Mouse (Mus musculus) stomach, embryonic 14.5 days (tissue): ENCODE measurements at regions not wholly inside any gene's neighbourhood (a gene's known extent, or its start where the extent isn't known, plus 50 kb on each side); places are given as distances from the start of the nearest gene placed in this dataset.

Source experiments
- ATAC-seq: fragments of 200-750 bp; cut with Nextera tagmentation; 2 replicates; pipeline ENCODE4 v1.8.0; 2017; ENCODE audit warnings: low read depth, moderate TSS enrichment; ENCODE audit not compliant: insufficient number of reproducible peaks, insufficient read depth, low FRiP score
- H3K27ac ChIP-seq: fragments of 300-500 bp; sonication (generic); 2 replicates; pipeline ENCODE4 v1.5.1; 2014; ENCODE audit warnings: mild to moderate bottlenecking, low read length, moderate library complexity, mixed read lengths
- H3K27me3 ChIP-seq: fragments of 300-500 bp; sonication (generic); 2 replicates; pipeline ENCODE4 v1.6.1; 2014; ENCODE audit warnings: low read length, control low read depth, mixed read lengths; ENCODE audit not compliant: control insufficient read depth, insufficient read depth
- H3K36me3 ChIP-seq: fragments of 300-500 bp; sonication (generic); 2 replicates; pipeline ENCODE4 v1.6.1; 2014; ENCODE audit warnings: mild to moderate bottlenecking, control low read depth, low read length, moderate library complexity, mixed read lengths; ENCODE audit not compliant: control insufficient read depth, insufficient read depth
- H3K4me1 ChIP-seq: fragments of 300-500 bp; sonication (generic); 2 replicates; pipeline ENCODE4 v1.6.1; 2014; ENCODE audit warnings: low read length, control low read depth, mixed read lengths; ENCODE audit not compliant: control insufficient read depth, insufficient read depth
- H3K4me2 ChIP-seq: fragments of 300-500 bp; sonication (generic); replicated peaks from 2 replicates; pipeline ENCODE4 v1.6.1; 2014; ENCODE audit warnings: low read depth, low read length, control low read depth
- H3K4me3 ChIP-seq: fragments of 300-500 bp; sonication (generic); 2 replicates; pipeline ENCODE4 v1.5.1; 2014; ENCODE audit warnings: low read depth, low read length, control low read depth
- H3K9ac ChIP-seq: fragments of 300-500 bp; sonication (generic); replicated peaks from 2 replicates; pipeline ENCODE4 v1.6.1; 2014; ENCODE audit warnings: low read depth, mild to moderate bottlenecking, control low read depth, low read length, moderate library complexity, mixed read lengths
- H3K9me3 ChIP-seq: fragments of 300-500 bp; sonication (generic); 2 replicates; pipeline ENCODE4 v1.6.1; 2016; ENCODE audit warnings: low read depth, low read length, control low read depth; ENCODE audit not compliant: control insufficient read depth
- WGBS: fragments of 180-500 bp; shearing (Covaris S2); extraction: QIAGEN DNeasy Blood & Tissue Kit; methylation state at CpG from one replicate; pipeline ENCODE4 v1.1.7; 2014; 5-methylcytosine and 5-hydroxymethylcytosine counted together

DNA sequence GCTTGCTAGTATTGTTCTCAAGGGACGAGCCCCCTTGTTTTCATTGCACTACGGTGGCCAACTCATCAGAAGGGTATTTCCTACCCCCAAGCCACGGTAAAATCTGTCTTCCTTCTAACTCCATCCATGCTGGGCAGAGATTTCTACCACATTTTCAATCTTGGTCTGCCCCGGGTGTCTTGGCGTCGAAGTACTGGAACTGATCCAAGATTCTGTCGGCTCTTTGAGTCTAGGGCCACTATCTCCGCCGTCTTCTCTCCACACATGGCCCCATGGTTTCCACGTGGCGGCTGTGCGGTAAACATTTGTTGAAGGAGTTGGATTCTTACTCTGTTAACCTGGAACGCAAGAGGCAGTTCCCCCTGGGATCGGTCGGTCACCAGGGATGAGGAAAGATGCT, 177.0 kb upstream of the Ubl3 start:
- Histone ChIP-seq H3K9ac (no peak overlapping the region), H3K36me3 (no peaks in the 10 kb centered on the region), H3K9me3 (no peaks in the 10 kb centered on the region), H3K4me3 (no peak overlapping the region), H3K4me2 (no peak overlapping the region), H3K27ac (no peak overlapping the region), H3K27me3 (no peaks in the 10 kb centered on the region), H3K4me1 (no peaks in the 10 kb centered on the region)
- WGBS, result 68% methylated on average over 15 of the region's 15 CpGs
- ATAC-seq, result no peak

- no peak for ATAC-seq
- Histone ChIP-seq H3K27ac (no peak overlapping the region), H3K4me1 (no peaks in the 10 kb centered on the region), H3K9ac (no peak overlapping the region), H3K4me2 (no peak overlapping the region), H3K4me3 (no peak overlapping the region), H3K36me3 (no peaks in the 10 kb centered on the region), H3K9me3 (no peaks in the 10 kb centered on the region), H3K27me3 (no peaks in the 10 kb centered on the region)
- 66% methylated on average over 1 of the region's 1 CpGs for WGBS
Measured at GRCm38 (mm10) chr5:148728492-148728891, 175.9 kb upstream of the Ubl3 start.

- Histone ChIP-seq H3K4me1 (no peaks in the 10 kb centered on the region), H3K27me3 (no peaks in the 10 kb centered on the region), H3K9me3 (no peaks in the 10 kb centered on the region), H3K9ac (no peak overlapping the region), H3K4me2 (no peak overlapping the region), H3K27ac (no peak overlapping the region), H3K4me3 (no peak overlapping the region), H3K36me3 (no peaks in the 10 kb centered on the region)
- no peak for ATAC-seq
- WGBS, result 75% methylated on average over 7 of the region's 7 CpGs
Measured at GRCm38 (mm10) chr5:148726442-148726841, 173.9 kb upstream of the Ubl3 start.

- no peak for ATAC-seq
- WGBS, result 75% methylated on average over 6 of the region's 6 CpGs
- no peaks in the 10 kb centered on the region for H3K36me3 ChIP-seq
- no peaks in the 10 kb centered on the region for H3K27me3 ChIP-seq
- no peaks in the 10 kb centered on the region for H3K4me1 ChIP-seq
- H3K9me3 ChIP-seq, result no peaks in the 10 kb centered on the region
- H3K4me3 ChIP-seq, result no peak overlapping the region
- no peak overlapping the region for H3K9ac ChIP-seq
- H3K4me2 ChIP-seq, result no peak overlapping the region
- H3K27ac ChIP-seq, result no peak overlapping the region
Measured at GRCm38 (mm10) chr5:148724470-148724869, 171.9 kb upstream of the Ubl3 start.

DNA sequence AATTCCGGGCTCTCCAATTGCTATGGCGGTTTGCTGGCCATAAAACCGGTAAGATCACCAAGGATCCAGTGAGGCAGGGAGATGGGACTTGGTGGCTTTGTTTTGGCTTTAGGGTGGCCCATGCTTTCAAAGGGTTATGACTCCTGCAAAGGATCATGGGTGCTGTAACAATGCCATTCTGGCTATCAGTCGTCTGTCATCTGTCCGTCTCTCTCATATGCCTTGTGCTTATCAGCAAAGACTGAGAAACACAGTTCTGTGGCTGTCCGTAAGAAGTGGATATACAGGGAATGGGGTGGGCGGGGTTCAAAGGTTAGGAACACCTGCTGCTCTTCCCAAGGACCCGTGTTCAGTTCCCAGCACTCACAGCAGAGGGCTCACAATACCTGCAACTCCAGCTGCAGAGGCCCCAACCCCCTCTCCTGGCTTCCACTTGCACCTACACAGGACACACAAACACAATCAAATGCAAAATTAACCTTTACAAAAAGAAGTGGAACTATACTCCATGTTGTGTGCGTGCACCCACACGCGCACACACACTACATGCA, 171.2 kb upstream of the Ubl3 start:
- Histone ChIP-seq H3K4me3 (no peak overlapping the region), H3K4me2 (no peak overlapping the region), H3K4me1 (no peaks in the 10 kb centered on the region), H3K36me3 (no peaks in the 10 kb centered on the region), H3K27me3 (no peaks in the 10 kb centered on the region), H3K9me3 (no peaks in the 10 kb centered on the region), H3K9ac (no peak overlapping the region), H3K27ac (no peak overlapping the region)
- no peak for ATAC-seq
- WGBS, result 93% methylated on average over 11 of the region's 11 CpGs

GRCm38 (mm10) chr5:148720604-148721003, 168.0 kb upstream of the Ubl3 start:
- no peak overlapping the region for H3K4me3 ChIP-seq
- no peak overlapping the region for H3K4me2 ChIP-seq
- H3K9me3 ChIP-seq, result no peaks in the 10 kb centered on the region
- no peak for ATAC-seq
- no peaks in the 10 kb centered on the region for H3K4me1 ChIP-seq
- H3K27ac ChIP-seq, result no peak overlapping the region
- H3K27me3 ChIP-seq, result no peaks in the 10 kb centered on the region
- no peaks in the 10 kb centered on the region for H3K36me3 ChIP-seq
- 88% methylated on average over 5 of the region's 5 CpGs for WGBS
- H3K9ac ChIP-seq, result no peak overlapping the region

- no peak overlapping the region for H3K9ac ChIP-seq
- no peak overlapping the region for H3K4me2 ChIP-seq
- no peak overlapping the region for H3K4me3 ChIP-seq
- H3K4me1 ChIP-seq, result no peaks in the 10 kb centered on the region
- no peaks in the 10 kb centered on the region for H3K36me3 ChIP-seq
- ATAC-seq, result no peak
- no peak overlapping the region for H3K27ac ChIP-seq
- no peaks in the 10 kb centered on the region for H3K27me3 ChIP-seq
- no peaks in the 10 kb centered on the region for H3K9me3 ChIP-seq
- 91% methylated on average over 6 of the region's 6 CpGs for WGBS
Measured at GRCm38 (mm10) chr5:148716633-148717032, 164.0 kb upstream of the Ubl3 start.

DNA sequence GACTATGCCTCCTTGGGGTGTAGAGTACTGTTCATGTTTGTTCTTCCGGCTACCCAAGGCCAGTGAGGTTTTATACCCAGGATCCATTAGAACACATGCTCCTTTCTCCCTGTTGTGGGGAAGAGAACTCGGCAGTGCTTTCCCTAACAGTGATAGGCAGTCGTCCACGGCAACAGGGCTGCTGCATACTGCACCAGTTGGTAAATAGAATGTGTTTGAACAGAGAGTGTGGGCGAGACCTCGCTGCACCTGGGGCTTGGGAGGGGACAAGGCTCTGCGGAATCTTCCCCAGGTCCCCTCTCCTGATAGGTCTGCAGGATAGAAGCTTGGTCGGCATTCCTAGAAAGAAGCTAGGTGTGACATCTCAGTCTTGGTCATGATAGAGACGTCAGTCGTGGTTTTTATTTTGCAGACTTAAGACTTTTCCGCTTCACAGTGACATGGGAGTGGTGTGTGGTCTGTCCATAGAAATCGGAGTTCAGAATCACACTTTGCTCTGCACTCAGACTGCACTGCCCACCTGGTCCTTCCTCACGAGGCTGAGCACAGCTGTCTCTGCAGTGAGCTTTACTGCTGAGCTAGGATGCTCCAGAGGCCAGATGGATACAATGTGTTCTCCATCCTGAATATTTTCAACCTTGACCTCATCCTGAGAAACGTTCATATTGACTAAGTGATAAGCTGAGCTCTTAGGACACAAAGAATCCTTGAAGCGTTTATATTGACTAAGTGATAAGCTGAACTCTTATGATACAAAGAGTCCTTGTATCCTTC, 162.8 kb upstream of the Ubl3 start:
- no peak overlapping the region for H3K4me2 ChIP-seq
- 58% methylated on average over 15 of the region's 15 CpGs for WGBS
- H3K36me3 ChIP-seq, result no peaks in the 10 kb centered on the region
- H3K4me3 ChIP-seq, result no peak overlapping the region
- H3K9ac ChIP-seq, result no peak overlapping the region
- ATAC-seq, result peak; percentile 66
- no peaks in the 10 kb centered on the region for H3K4me1 ChIP-seq
- no peak overlapping the region for H3K27ac ChIP-seq
- H3K9me3 ChIP-seq, result no peaks in the 10 kb centered on the region
- H3K27me3 ChIP-seq, result no peaks in the 10 kb centered on the region

DNA sequence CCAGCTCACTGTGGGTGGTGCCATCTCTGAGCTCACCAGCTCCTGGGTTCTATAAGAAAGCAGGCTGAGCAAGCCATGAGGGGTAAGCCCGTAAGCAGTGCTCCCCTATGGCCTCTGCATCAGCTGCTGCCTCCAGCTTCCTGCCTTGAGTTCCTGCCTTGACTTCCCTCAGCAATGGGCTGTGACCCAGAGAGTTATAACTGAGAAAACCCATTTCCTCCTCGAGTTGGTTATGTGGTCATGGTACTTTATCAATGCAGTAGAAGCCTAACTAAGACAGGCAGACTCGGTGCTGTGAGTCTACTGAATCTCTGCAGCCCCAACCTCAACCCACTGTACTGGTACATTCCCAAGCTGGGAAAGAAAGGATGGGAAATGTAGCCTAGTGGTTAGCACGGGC, 162.2 kb upstream of the Ubl3 start:
- no peaks in the 10 kb centered on the region for H3K4me1 ChIP-seq
- H3K9ac ChIP-seq, result no peak overlapping the region
- H3K36me3 ChIP-seq, result no peaks in the 10 kb centered on the region
- 68% methylated on average over 4 of the region's 4 CpGs for WGBS
- ATAC-seq, result no peak
- H3K27me3 ChIP-seq, result no peaks in the 10 kb centered on the region
- no peak overlapping the region for H3K4me3 ChIP-seq
- H3K27ac ChIP-seq, result no peak overlapping the region
- H3K4me2 ChIP-seq, result no peak overlapping the region
- H3K9me3 ChIP-seq, result no peaks in the 10 kb centered on the region
